ENCODE assay signal across 10 mouse cellular contexts in genomic region chr2:11530101-11530500, GRCm38 (mm10). TPM values are rescaled to one million over a fixed set of nuclear protein-coding genes. Genes with fewer than 3 reads are reported as not detected.
DNase-seq lines count a peak whose midpoint lies in the region; ATAC-seq lines count a peak whose summit lies in the region.
"Had no signal": no experiment of that assay in that cellular context is flagged by ENCODE, and none has a peak within 500 bp of the region (broad histone marks: within the 10 kb centered on the region; RNA-seq: fewer than 3 reads in every experiment).

No protein-coding gene starts in this region.

- H3K4me1 ChIP-seq in midbrain, embryonic 14.5 days (ENCODE audit: control insufficient read depth, insufficient read depth, low read length) = no peaks in the 10 kb centered on the region; the same call in 1 of the 2 replicates
- peaks cover 5% of the 10 kb centered on the region for H3K4me1 ChIP-seq in midbrain, embryonic 16.5 days (ENCODE audit: control insufficient read depth, insufficient read depth, low read length)

- WGBS in midbrain, embryonic 14.5 days = 83% methylated on average over 6 of the region's 6 CpGs
- WGBS in midbrain, embryonic 16.5 days = 91% methylated on average over 6 of the region's 6 CpGs

- DNase-seq in adrenal gland, adult (ENCODE audit: inconsistent age in 2 of 2, low spot score in 1 of 2) = peak; percentile 90
- no peak for DNase-seq in adrenal gland, postnatal 4 days (ENCODE audit: low spot score in 2 of 2)
- peak; percentile 23 to 56 for DNase-seq in urinary bladder, postnatal 36 days (ENCODE audit: low spot score in 2 of 2)
- no peak for DNase-seq in urinary bladder, adult 2 months (ENCODE audit: low spot score)
- DNase-seq in left cerebral cortex, postnatal 36 days (ENCODE audit: low spot score in 2 of 2) = peak; percentile 74 to 78
- DNase-seq in midbrain, embryonic 14.5 days = no peak
- DNase-seq in kidney, postnatal 25 days = no peak
- DNase-seq: liver, embryonic 13.5 days had no signal

- intact Hi-C loops in left cerebral cortex, postnatal 36 days (cut with DNase I) = no loop called here

- H3K9ac ChIP-seq in midbrain, embryonic 14.5 days (replicated peaks; ENCODE audit: low read length) = no peak overlapping the region
- H3K9ac ChIP-seq in midbrain, embryonic 16.5 days (ENCODE audit: low read depth, low read length) = no peak overlapping the region
- H3K9ac ChIP-seq: heart, embryonic 15.5 days; liver, embryonic 13.5 days had no signal

- no peaks in the 10 kb centered on the region for H3K27me3 ChIP-seq in midbrain, embryonic 14.5 days (ENCODE audit: control insufficient read depth, insufficient read depth, low read length)
- H3K27me3 ChIP-seq in midbrain, embryonic 16.5 days (ENCODE audit: control insufficient read depth, insufficient read depth, low read depth, low read length) = no peaks in the 10 kb centered on the region
- H3K27me3 ChIP-seq: heart, embryonic 15.5 days; liver, embryonic 13.5 days had no signal

- no peaks in the 10 kb centered on the region for H3K9me3 ChIP-seq in midbrain, embryonic 14.5 days (ENCODE audit: control insufficient read depth, low read length)
- no peaks in the 10 kb centered on the region for H3K9me3 ChIP-seq in midbrain, embryonic 16.5 days (replicated peaks; ENCODE audit: control insufficient read depth, low read length, poor library complexity, severe bottlenecking)
- H3K9me3 ChIP-seq: heart, embryonic 15.5 days; liver, embryonic 13.5 days had no signal

- no peak overlapping the region for H3K4me2 ChIP-seq in midbrain, embryonic 14.5 days (ENCODE audit: low read length)
- no peak overlapping the region for H3K4me2 ChIP-seq in midbrain, embryonic 16.5 days (ENCODE audit: low read length)
- H3K4me2 ChIP-seq: heart, embryonic 15.5 days; liver, embryonic 13.5 days had no signal

- no peak for ATAC-seq in midbrain, embryonic 14.5 days (ENCODE audit: low FRiP score, low TSS enrichment)
- no peak for ATAC-seq in midbrain, embryonic 16.5 days

- H3K27ac ChIP-seq in midbrain, embryonic 14.5 days (replicated peaks; ENCODE audit: low read depth, low read length) = no peak overlapping the region
- H3K27ac ChIP-seq in midbrain, embryonic 16.5 days (ENCODE audit: low read length) = no peak overlapping the region
- H3K27ac ChIP-seq: heart, embryonic 15.5 days; liver, embryonic 13.5 days had no signal

- no peaks in the 10 kb centered on the region for H3K36me3 ChIP-seq in midbrain, embryonic 14.5 days (ENCODE audit: control insufficient read depth, insufficient read depth, low read length)
- no peaks in the 10 kb centered on the region for H3K36me3 ChIP-seq in midbrain, embryonic 16.5 days (ENCODE audit: control insufficient read depth, insufficient read depth, low read length)
- H3K36me3 ChIP-seq: heart, embryonic 15.5 days; liver, embryonic 13.5 days had no signal

- no peak overlapping the region for H3K4me3 ChIP-seq in midbrain, embryonic 14.5 days (replicated peaks; ENCODE audit: low read depth, low read length)
- no peak overlapping the region for H3K4me3 ChIP-seq in midbrain, embryonic 16.5 days (ENCODE audit: low read depth, low read length)
- H3K4me3 ChIP-seq: heart, embryonic 15.5 days; liver, embryonic 13.5 days had no signal

RNA-seq across cellular contexts. Expression of gene Pfkfb3, which starts 23.8 kb away (rescaled TPM):
- 10 to 100 TPM; 37.2 to 38.1 TPM for total RNA-seq in adrenal gland, postnatal 4 days (2021)
- polyA plus RNA-seq in urinary bladder, adult 2 months (2012; rRNA removed) = 31.5 and 34.5 TPM in 2 replicates
- total RNA-seq in left cerebral cortex, postnatal 36 days (2021) = 10 to 100 TPM; 25.0 to 32.4 TPM
- polyA plus RNA-seq in midbrain, embryonic 14.5 days (2014; fragmentation: Nextera tagmentation; extraction: Ambion mirVana) = 28.7 and 31.4 TPM in 2 replicates
- 34.2 and 35.4 TPM in 2 replicates for polyA plus RNA-seq in midbrain, embryonic 16.5 days (2015; fragmentation: Nextera tagmentation; extraction: Ambion mirVana)

Comparison
In these comparisons a context has a peak if more than half of its experiments do, and no peak if none do; other contexts are left out.
1. DNase-seq: peak in adrenal gland, adult (2 of 2), urinary bladder, postnatal 36 days (2 of 2) and left cerebral cortex, postnatal 36 days (2 of 2); none in adrenal gland, postnatal 4 days (0 of 2), urinary bladder, adult 2 months (single experiment), midbrain, embryonic 14.5 days (single experiment) and kidney, postnatal 25 days (0 of 2).